Mouse (Mus musculus) bone marrow, adult 2 months (tissue): ENCODE results near the gene Dhx37.
"Not testable (repeated sequence)": the region's sequence is repeated elsewhere in the genome, so short reads cannot be mapped to it uniquely, and the experiment has no call there.

Source experiments
- CTCF ChIP-seq: fragments of 200-500 bp; IDR thresholded peaks from 2 replicates; pipeline ENCODE4 v1.5.1; 2011; ENCODE audit warnings: low read length, control low read depth; ENCODE audit not compliant: control insufficient read depth, insufficient read depth
- POLR2A ChIP-seq: fragments of 200-500 bp; IDR thresholded peaks from 2 replicates; pipeline ENCODE4 v1.6.1; 2011; ENCODE audit warnings: low read depth, mild to moderate bottlenecking, control low read depth, low read length, borderline replicate concordance; ENCODE audit not compliant: control insufficient read depth

GRCm38 (mm10) chr5:125434347-125434746, 426 bp upstream of the Dhx37 start:
- peak; percentile 17; the same call in 1 of the 2 replicates for TF ChIP-seq CTCF
- not testable (repeated sequence) for TF ChIP-seq POLR2A
